Mouse (Mus musculus) olfactory bulb, adult 2 months (tissue): ENCODE data around the gene Slc38a8.

Source experiments
- CTCF ChIP-seq: fragments of 200-500 bp; IDR thresholded peaks from 2 replicates; pipeline ENCODE4 v1.5.1; 2012; ENCODE audit warnings: low read depth, mild to moderate bottlenecking, low read length, moderate library complexity; ENCODE audit not compliant: insufficient read depth
- POLR2A ChIP-seq: fragments of 200-500 bp; IDR thresholded peaks from 2 replicates; pipeline ENCODE4 v1.6.1; 2012; ENCODE audit warnings: mild to moderate bottlenecking, low read depth, low read length, moderate library complexity; ENCODE audit not compliant: insufficient read depth

- TF ChIP-seq CTCF, result no peak
- no peak for TF ChIP-seq POLR2A
Observed at GRCm38 (mm10) chr8:119463709-119464108, 37.8 kb downstream of the Slc38a8 start.
